In genomic region chr4:116435626-116436025, GRCm38 (mm10) we compare ENCODE assay signal across 16 mouse cellular contexts. TPM values are rescaled to one million over a fixed set of nuclear protein-coding genes. Genes with fewer than 3 reads are reported as not detected.
A peak's percentile ranks its signal among the peaks of the same experiment; 100 is the strongest.
DNase-seq lines count a peak whose midpoint lies in the region; ATAC-seq and TF ChIP-seq lines count a peak whose summit lies in the region.
"Had no signal": no experiment of that assay in that cellular context is flagged by ENCODE, and none has a peak within 500 bp of the region (broad histone marks: within the 10 kb centered on the region; RNA-seq: fewer than 3 reads in every experiment).

No protein-coding gene starts in this region.

- H3K9ac ChIP-seq in heart, adult 2 months (ENCODE audit: low read depth, low read length) = no peak overlapping the region
- H3K9ac ChIP-seq in liver, postnatal 0 days (replicated peaks) = no peak overlapping the region
- H3K9ac ChIP-seq in liver, embryonic 12.5 days = no peak overlapping the region
- H3K9ac ChIP-seq in stomach, postnatal 0 days (ENCODE audit: low read length) = no peak overlapping the region
- H3K9ac ChIP-seq: embryonic facial prominence, embryonic 12.5 days; neural tube, embryonic 13.5 days had no signal

- no peak for DNase-seq in heart, adult 2 months
- no peak for DNase-seq in heart, postnatal 36 days
- DNase-seq in liver, postnatal 0 days = no peak
- DNase-seq in thymus, postnatal 4 days = peak; percentile 24
- DNase-seq in thymus, postnatal 0 days (ENCODE audit: low spot score) = no peak
- DNase-seq in stomach, postnatal 0 days (ENCODE audit: low spot score) = no peak
- DNase-seq in embryo, embryonic 9.5 days (ENCODE audit: extremely low spot score) = no peak
- DNase-seq: cerebellum, adult 11-12 months; gastrocnemius, postnatal 36 days; kidney, postnatal 36 days; right cerebral cortex, adult 18-20 months had no signal

- no peak overlapping the region for H3K4me3 ChIP-seq in heart, adult 2 months
- no peak overlapping the region for H3K4me3 ChIP-seq in liver, postnatal 0 days (ENCODE audit: low read depth, low read length)
- no peak overlapping the region for H3K4me3 ChIP-seq in liver, embryonic 12.5 days
- H3K4me3 ChIP-seq in stomach, postnatal 0 days (ENCODE audit: low read depth, low read length) = no peak overlapping the region
- H3K4me3 ChIP-seq: embryonic facial prominence, embryonic 12.5 days; neural tube, embryonic 13.5 days had no signal

- intact Hi-C loops in heart, adult 2 months (cut with DNase I) = no loop called here
- intact Hi-C loops in heart, postnatal 36 days (cut with DNase I) = no loop called here

- no peak overlapping the region for H3K27ac ChIP-seq in heart, adult 2 months
- H3K27ac ChIP-seq in liver, postnatal 0 days (ENCODE audit: low read depth) = no peak overlapping the region
- no peak overlapping the region for H3K27ac ChIP-seq in liver, embryonic 12.5 days
- no peak overlapping the region for H3K27ac ChIP-seq in stomach, postnatal 0 days (replicated peaks)
- H3K27ac ChIP-seq: embryonic facial prominence, embryonic 12.5 days; neural tube, embryonic 13.5 days had no signal

- no peaks in the 10 kb centered on the region for H3K9me3 ChIP-seq in liver, postnatal 0 days (ENCODE audit: low read length)
- no peaks in the 10 kb centered on the region for H3K9me3 ChIP-seq in liver, embryonic 12.5 days (replicated peaks)
- no peaks in the 10 kb centered on the region for H3K9me3 ChIP-seq in stomach, postnatal 0 days (ENCODE audit: control insufficient read depth, low read length)
- H3K9me3 ChIP-seq: embryonic facial prominence, embryonic 12.5 days; neural tube, embryonic 13.5 days had no signal

- no peaks in the 10 kb centered on the region for H3K79me2 ChIP-seq in heart, adult 2 months (replicated peaks; ENCODE audit: control insufficient read depth, insufficient read depth, low read length)

- no peaks in the 10 kb centered on the region for H3K36me3 ChIP-seq in heart, adult 2 months (ENCODE audit: control insufficient read depth, insufficient read depth, low read length)
- no peaks in the 10 kb centered on the region for H3K36me3 ChIP-seq in liver, postnatal 0 days (replicated peaks; ENCODE audit: insufficient read depth, low read length)
- 0 out of 2 replicates have a peak, but pooled peaks cover 12% of the 10 kb centered on the region for H3K36me3 ChIP-seq in liver, embryonic 12.5 days
- H3K36me3 ChIP-seq in stomach, postnatal 0 days (ENCODE audit: control insufficient read depth, insufficient read depth, low read length) = no peaks in the 10 kb centered on the region

- no peaks in the 10 kb centered on the region for H3K4me1 ChIP-seq in heart, adult 2 months (ENCODE audit: control insufficient read depth, insufficient read depth, low read length)
- no peaks in the 10 kb centered on the region for H3K4me1 ChIP-seq in liver, postnatal 0 days (ENCODE audit: insufficient read depth)
- 0 out of 2 replicates have a peak, but pooled peaks cover 5% of the 10 kb centered on the region for H3K4me1 ChIP-seq in liver, embryonic 12.5 days
- H3K4me1 ChIP-seq in stomach, postnatal 0 days (replicated peaks; ENCODE audit: control insufficient read depth, insufficient read depth) = no peaks in the 10 kb centered on the region
- H3K4me1 ChIP-seq: embryonic facial prominence, embryonic 12.5 days; neural tube, embryonic 13.5 days had no signal

- peak; percentile 53 for TF ChIP-seq CTCF in heart, adult 2 months (IDR thresholded peaks at IDR 0.05)
- TF ChIP-seq CTCF in liver, postnatal 0 days (IDR thresholded peaks at IDR 0.05; ENCODE audit: low read depth) = peak; percentile 48
- TF ChIP-seq CTCF in stomach, postnatal 0 days (IDR thresholded peaks at IDR 0.05; ENCODE audit: low read depth) = peak; percentile 55

- H3K27me3 ChIP-seq in heart, adult 2 months (ENCODE audit: control insufficient read depth, insufficient read depth, low read length) = no peaks in the 10 kb centered on the region
- no peaks in the 10 kb centered on the region for H3K27me3 ChIP-seq in liver, postnatal 0 days (ENCODE audit: insufficient read depth, low read length)
- no peaks in the 10 kb centered on the region for H3K27me3 ChIP-seq in liver, embryonic 12.5 days (replicated peaks)
- H3K27me3 ChIP-seq in stomach, postnatal 0 days (ENCODE audit: control insufficient read depth, insufficient read depth, low read length) = no peaks in the 10 kb centered on the region
- H3K27me3 ChIP-seq: embryonic facial prominence, embryonic 12.5 days; neural tube, embryonic 13.5 days had no signal

- TF ChIP-seq EP300 in heart, adult 2 months (IDR thresholded peaks at IDR 0.05; ENCODE audit: insufficient read depth, low read depth, low read length) = no peak
- no peak for TF ChIP-seq EP300 in liver, postnatal 0 days (IDR thresholded peaks at IDR 0.05; ENCODE audit: low read depth)
- TF ChIP-seq EP300 in stomach, postnatal 0 days (optimal IDR thresholded peaks at IDR 0.05) = no peak

- no peak overlapping the region for H3K4me2 ChIP-seq in liver, postnatal 0 days (ENCODE audit: low read depth, low read length)
- no peak overlapping the region for H3K4me2 ChIP-seq in liver, embryonic 12.5 days
- H3K4me2 ChIP-seq in stomach, postnatal 0 days (replicated peaks; ENCODE audit: low read depth) = no peak overlapping the region
- H3K4me2 ChIP-seq: embryonic facial prominence, embryonic 12.5 days; heart, embryonic 11.5 days; neural tube, embryonic 13.5 days had no signal

- 95% methylated on average over 4 of the region's 4 CpGs for whole genome bisulfite sequencing in heart, adult 2 months
- WGBS in liver, postnatal 0 days (ENCODE audit: insufficient replicate concordance) = 93% methylated on average over 4 of the region's 4 CpGs
- WGBS in liver, embryonic 12.5 days (ENCODE audit: insufficient replicate concordance) = 89% methylated on average over 4 of the region's 4 CpGs
- WGBS in stomach, postnatal 0 days = 97% methylated on average over 4 of the region's 4 CpGs

- no peak for ATAC-seq in liver, postnatal 0 days
- ATAC-seq in liver, embryonic 12.5 days = no peak
- no peak for ATAC-seq in stomach, postnatal 0 days (ENCODE audit: low FRiP score, low TSS enrichment)
- ATAC-seq: intestine, embryonic 16.5 days had no signal

- TF ChIP-seq POLR2A in heart, adult 2 months (IDR thresholded peaks at IDR 0.05; ENCODE audit: insufficient read depth, low read depth, low read length) = no peak

RNA-seq across cellular contexts. Expression of gene Mast2, which starts 28.4 kb away (rescaled TPM):
- 100 to 1,000 TPM; 108 to 136 TPM for total RNA-seq in heart, adult 2 months (2021)
- polyA plus RNA-seq in heart, adult 2 months (2012; rRNA removed) = 144 and 149 TPM in 2 replicates
- 100 to 1,000 TPM; 121 to 129 TPM for total RNA-seq in heart, postnatal 36 days (2021)
- polyA plus RNA-seq in liver, postnatal 0 days (2015; fragmentation: Nextera tagmentation; extraction: Ambion mirVana) = 2.4 and 2.8 TPM in 2 replicates
- polyA plus RNA-seq in liver, embryonic 12.5 days (2016; fragmentation: Nextera tagmentation; extraction: Ambion mirVana) = 13.9 and 14.2 TPM in 2 replicates
- polyA plus RNA-seq in thymus, postnatal 0 days (2015; fragmentation: Nextera tagmentation; extraction: Ambion mirVana) = 5.3 and 7.0 TPM in 2 replicates
- 5.0 and 5.1 TPM in 2 replicates for polyA plus RNA-seq in stomach, postnatal 0 days (2015; fragmentation: Nextera tagmentation; extraction: Ambion mirVana)
